Mouse (Mus musculus): ENCODE data around the gene AW551984. TPM values are rescaled to one million over a fixed set of nuclear protein-coding genes. Genes with fewer than 3 reads are reported as not detected.

The AW551984 gene
- polyA plus RNA-seq, 1 experiment from 2014 or later = 10.4 TPM

- no peak within 1 kb of the TSS for H3K4me2 ChIP-seq
- ATAC-seq (ENCODE audit: insufficient read depth) = no peak
- no peaks in the 10 kb centered on the region for H3K4me1 ChIP-seq (ENCODE audit: insufficient read depth)
- no peaks in the 10 kb centered on the region for H3K9me3 ChIP-seq (ENCODE audit: low read depth, low read length)
- no peak within 1 kb of the TSS for H3K4me3 ChIP-seq (ENCODE audit: low read depth, low read length)
- H3K27ac ChIP-seq (ENCODE audit: low read depth) = no peak within 1 kb of the TSS
- H3K27me3 ChIP-seq (ENCODE audit: insufficient read depth, low read length) = no peaks in the 10 kb centered on the region
- no peak for TF ChIP-seq CTCF (IDR thresholded peaks at IDR 0.05; ENCODE audit: low read depth)
- H3K36me3 ChIP-seq (ENCODE audit: insufficient read depth) = no peaks in the 10 kb centered on the region
- 74% methylated on average over 1 of the region's 1 CpGs for WGBS
- no peak for DNase-seq
- H3K9ac ChIP-seq = no peak within 1 kb of the TSS
These were observed 16.9 kb upstream of the AW551984 start, which contains the start of gene Olfr960 for GRCm38 (mm10) chr9:39621073-39621472. TSS of gene Olfr960 (plus strand) at chr9:39621373.

GRCm38 (mm10) chr9:39611953-39612352, 7.8 kb upstream of the AW551984 start:
- DNase-seq = peak; percentile 63

GRCm38 (mm10) chr9:39610355-39610754, 6.2 kb upstream of the AW551984 start, which contains the start of gene Olfr148:
TSS of gene Olfr148 (plus strand) at chr9:39610655.
- Histone ChIP-seq H3K36me3 (ENCODE audit: insufficient read depth) (no peaks in the 10 kb centered on the region), H3K4me2 (no peak within 1 kb of the TSS), H3K4me1 (ENCODE audit: insufficient read depth) (no peaks in the 10 kb centered on the region), H3K9me3 (ENCODE audit: low read depth, low read length) (no peaks in the 10 kb centered on the region), H3K27ac (ENCODE audit: low read depth) (no peak within 1 kb of the TSS), H3K27me3 (ENCODE audit: insufficient read depth, low read length) (no peaks in the 10 kb centered on the region), H3K9ac (no peak within 1 kb of the TSS), H3K4me3 (ENCODE audit: low read depth, low read length) (no peak within 1 kb of the TSS)
- ATAC-seq (ENCODE audit: insufficient read depth) = no peak
- TF ChIP-seq CTCF (IDR thresholded peaks at IDR 0.05; ENCODE audit: low read depth) = no peak
- DNase-seq = no peak
- WGBS = 72% methylated on average over 3 of the region's 3 CpGs

More at GRCm38 (mm10) chr9:39611953-39612352, 7.8 kb upstream of the AW551984 start:
- H3K9ac ChIP-seq = no peak overlapping the region
- no peak for ATAC-seq (ENCODE audit: insufficient read depth)
- no peaks in the 10 kb centered on the region for H3K27me3 ChIP-seq (ENCODE audit: insufficient read depth, low read length)
- H3K9me3 ChIP-seq (ENCODE audit: low read depth, low read length) = no peaks in the 10 kb centered on the region
- WGBS = 62% methylated on average over 1 of the region's 1 CpGs
- no peak overlapping the region for H3K4me3 ChIP-seq (ENCODE audit: low read depth, low read length)
- no peak overlapping the region for H3K4me2 ChIP-seq
- no peaks in the 10 kb centered on the region for H3K4me1 ChIP-seq (ENCODE audit: insufficient read depth)
- TF ChIP-seq CTCF (IDR thresholded peaks at IDR 0.05; ENCODE audit: low read depth) = peak; percentile 61
- H3K36me3 ChIP-seq (ENCODE audit: insufficient read depth) = no peaks in the 10 kb centered on the region
- no peak overlapping the region for H3K27ac ChIP-seq (ENCODE audit: low read depth)

GRCm38 (mm10) chr9:39608497-39608896, 4.3 kb upstream of the AW551984 start:
- no peak for DNase-seq
- no peak overlapping the region for H3K4me3 ChIP-seq (ENCODE audit: low read depth, low read length)
- no peaks in the 10 kb centered on the region for H3K4me1 ChIP-seq (ENCODE audit: insufficient read depth)

GRCm38 (mm10) chr9:39603333-39603845, 814 bp downstream of the AW551984 start:
- peak; percentile 90 for ATAC-seq (ENCODE audit: insufficient read depth)
- Histone ChIP-seq H3K4me2 (peak overlapping the region; percentile 74), H3K36me3 (ENCODE audit: insufficient read depth) (no peaks in the 10 kb centered on the region), H3K27me3 (ENCODE audit: insufficient read depth, low read length) (no peaks in the 10 kb centered on the region), H3K9ac (peak overlapping the region; percentile 34), H3K4me1 (ENCODE audit: insufficient read depth) (no peaks in the 10 kb centered on the region), H3K27ac (ENCODE audit: low read depth) (no peak overlapping the region), H3K9me3 (ENCODE audit: low read depth, low read length) (no peaks in the 10 kb centered on the region), H3K4me3 (ENCODE audit: low read depth, low read length) (peak overlapping the region; percentile 37)
- under 1% methylated on average over 9 of the region's 9 CpGs for WGBS
- TF ChIP-seq CTCF (IDR thresholded peaks at IDR 0.05; ENCODE audit: low read depth) = no peak
- peak; percentile 65 for DNase-seq

More at GRCm38 (mm10) chr9:39608497-39608896, 4.3 kb upstream of the AW551984 start:
- no peak overlapping the region for H3K27ac ChIP-seq (ENCODE audit: low read depth)
- H3K36me3 ChIP-seq (ENCODE audit: insufficient read depth) = no peaks in the 10 kb centered on the region
- H3K9me3 ChIP-seq (ENCODE audit: low read depth, low read length) = no peaks in the 10 kb centered on the region
- no peak overlapping the region for H3K9ac ChIP-seq
- H3K4me2 ChIP-seq = no peak overlapping the region
- no peak for ATAC-seq (ENCODE audit: insufficient read depth)
- no peak for TF ChIP-seq CTCF (IDR thresholded peaks at IDR 0.05; ENCODE audit: low read depth)
- no peaks in the 10 kb centered on the region for H3K27me3 ChIP-seq (ENCODE audit: insufficient read depth, low read length)

GRCm38 (mm10) chr9:39602536-39603332, 1.5 kb downstream of the AW551984 start:
- Histone ChIP-seq H3K27ac (ENCODE audit: low read depth) (no peak overlapping the region), H3K36me3 (ENCODE audit: insufficient read depth) (no peaks in the 10 kb centered on the region), H3K27me3 (ENCODE audit: insufficient read depth, low read length) (no peaks in the 10 kb centered on the region), H3K9me3 (ENCODE audit: low read depth, low read length) (no peaks in the 10 kb centered on the region), H3K9ac (peak overlapping the region; percentile 28; the same call in 1 of the 2 replicates), H3K4me1 (ENCODE audit: insufficient read depth) (no peaks in the 10 kb centered on the region), H3K4me3 (ENCODE audit: low read depth, low read length) (peak overlapping the region; percentile 37), H3K4me2 (peak overlapping the region; percentile 74)
- peak; percentile 50 for DNase-seq
- under 1% methylated on average over 19 of the region's 19 CpGs for WGBS
- TF ChIP-seq CTCF (IDR thresholded peaks at IDR 0.05; ENCODE audit: low read depth) = no peak
- peak; percentile 75 for ATAC-seq (ENCODE audit: insufficient read depth)

- no peak overlapping the region for H3K4me3 ChIP-seq (ENCODE audit: low read depth, low read length)
- DNase-seq = no peak
- WGBS = 86% methylated on average over 5 of the region's 5 CpGs
- no peaks in the 10 kb centered on the region for H3K9me3 ChIP-seq (ENCODE audit: low read depth, low read length)
- no peak for TF ChIP-seq CTCF (IDR thresholded peaks at IDR 0.05; ENCODE audit: low read depth)
- no peaks in the 10 kb centered on the region for H3K27me3 ChIP-seq (ENCODE audit: insufficient read depth, low read length)
- H3K4me1 ChIP-seq (ENCODE audit: insufficient read depth) = no peaks in the 10 kb centered on the region
- no peak for ATAC-seq (ENCODE audit: insufficient read depth)
- H3K9ac ChIP-seq = no peak overlapping the region
- no peaks in the 10 kb centered on the region for H3K36me3 ChIP-seq (ENCODE audit: insufficient read depth)
- no peak overlapping the region for H3K4me2 ChIP-seq
- no peak overlapping the region for H3K27ac ChIP-seq (ENCODE audit: low read depth)
These were observed 27.2 kb downstream of the AW551984 start for GRCm38 (mm10) chr9:39577050-39577449.

All from lung, embryonic 14.5 days (tissue).